Mouse (Mus musculus) layer of hippocampus, postnatal 36 days (tissue): ENCODE results near the gene Rps12. TPM values are rescaled to one million over a fixed set of nuclear protein-coding genes. Genes with fewer than 3 reads are reported as not detected.

Experiments used
- DNase-seq, 2 experiments: peaks; one replicate each; pipeline ENCODE4 v3.0.0; 2022
- total RNA-seq, 2 experiments: library from RNA; stranded (reverse); gene quantifications; 2 replicates each; pipeline ENCODE4 v1.2.3; 2021

Gene Rps12
- total RNA-seq, 2 experiments from 2014 or later = 226 to 229 TPM

DNA sequence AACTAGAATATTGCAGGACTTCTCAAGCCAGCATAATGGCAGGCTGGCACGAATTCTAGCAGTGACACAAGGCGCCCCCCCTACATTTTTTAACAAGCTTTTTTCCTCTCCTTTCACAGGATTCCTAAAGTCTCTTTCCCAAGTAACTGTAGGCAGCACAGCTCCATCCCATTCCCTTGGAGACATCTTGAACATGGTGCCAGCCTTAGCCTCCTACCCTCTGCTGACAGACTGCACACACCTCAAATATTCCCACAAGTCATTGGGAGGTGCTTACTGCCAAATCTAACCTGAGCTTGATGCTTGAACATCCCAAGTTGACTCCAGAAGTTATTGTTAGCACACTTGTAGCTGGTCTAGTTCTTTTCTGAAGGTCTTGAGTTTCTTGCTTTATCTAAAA lies 3.0 kb downstream of the Rps12 start:
- no peak for DNase-seq

- DNase-seq = no peak
These were observed 3.6 kb downstream of the Rps12 start for GRCm38 (mm10) chr10:23783493-23783884.

DNA sequence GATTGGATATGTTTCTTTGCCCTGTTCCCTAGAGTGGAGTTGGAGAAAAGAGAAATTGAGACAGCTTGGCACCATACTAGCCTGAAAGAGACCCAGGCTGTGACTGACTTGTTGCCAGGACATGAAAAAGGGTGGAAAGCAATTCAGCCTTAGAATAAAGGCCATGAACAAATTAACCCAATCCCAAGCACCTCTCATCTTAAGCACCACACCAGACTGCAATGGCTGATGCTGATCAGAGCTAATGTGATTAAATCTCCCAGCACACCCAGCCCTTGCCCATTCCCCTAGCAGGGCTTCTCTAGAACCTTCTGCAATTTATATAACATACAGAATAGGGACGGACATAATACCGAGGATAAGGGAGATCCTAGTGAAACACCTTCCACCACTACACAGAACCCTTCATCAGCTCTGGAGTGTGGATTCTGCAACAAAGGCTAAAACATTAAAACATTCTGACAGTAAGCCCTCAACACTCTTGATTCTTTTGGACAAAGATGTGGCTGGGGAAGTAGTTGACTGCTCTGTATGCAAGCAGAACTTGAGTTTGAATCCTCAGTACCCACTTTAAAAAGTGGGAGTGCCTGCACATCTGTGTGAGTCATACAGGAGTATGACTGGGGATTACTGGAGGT lies 4.1 kb downstream of the Rps12 start:
- no peak for DNase-seq

DNA sequence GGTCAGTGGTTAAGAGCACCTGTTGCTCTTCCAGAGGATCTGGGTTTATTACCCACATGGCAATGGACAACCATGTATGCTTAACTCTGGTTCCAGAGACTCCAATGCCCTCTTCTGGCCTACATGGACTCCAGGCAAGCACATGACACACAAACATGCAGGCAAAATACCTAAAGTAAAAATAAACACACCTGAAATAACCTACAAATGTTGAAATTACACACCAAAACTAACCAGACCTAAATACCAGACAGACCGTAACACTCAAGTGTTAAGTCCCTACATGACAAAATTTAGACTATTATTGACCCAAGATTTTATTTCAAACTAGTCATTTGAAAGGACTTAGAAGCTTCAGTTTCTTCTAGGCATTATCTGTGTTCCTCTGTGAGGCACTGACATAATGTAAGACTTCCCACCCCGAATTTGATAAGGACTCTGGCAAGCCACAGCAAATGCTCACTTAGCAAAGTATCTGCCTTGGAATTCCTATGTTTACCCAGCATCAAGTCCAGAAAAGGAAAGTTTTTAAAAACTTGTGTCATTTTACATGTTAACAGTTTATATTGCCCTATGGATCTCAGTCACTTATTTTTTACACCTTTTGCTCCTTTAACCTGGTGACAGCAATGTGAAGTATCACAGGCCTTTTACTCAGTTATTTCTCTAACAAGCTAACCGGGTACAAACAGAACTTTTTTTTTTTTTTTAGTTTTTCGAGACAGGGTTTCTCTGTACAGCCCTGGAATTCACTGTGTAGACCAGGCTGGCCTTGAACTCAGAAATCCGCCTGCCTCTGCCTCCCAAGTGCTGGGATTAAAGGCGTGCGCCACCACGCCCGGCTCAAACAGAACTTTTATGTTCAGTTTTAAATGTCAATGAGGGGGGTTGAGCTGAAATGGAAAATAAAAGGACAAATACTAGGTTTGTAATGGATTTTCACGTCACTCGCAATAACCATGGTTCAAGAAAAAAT lies 5.0 kb downstream of the Rps12 start:
- no peak for DNase-seq

DNA sequence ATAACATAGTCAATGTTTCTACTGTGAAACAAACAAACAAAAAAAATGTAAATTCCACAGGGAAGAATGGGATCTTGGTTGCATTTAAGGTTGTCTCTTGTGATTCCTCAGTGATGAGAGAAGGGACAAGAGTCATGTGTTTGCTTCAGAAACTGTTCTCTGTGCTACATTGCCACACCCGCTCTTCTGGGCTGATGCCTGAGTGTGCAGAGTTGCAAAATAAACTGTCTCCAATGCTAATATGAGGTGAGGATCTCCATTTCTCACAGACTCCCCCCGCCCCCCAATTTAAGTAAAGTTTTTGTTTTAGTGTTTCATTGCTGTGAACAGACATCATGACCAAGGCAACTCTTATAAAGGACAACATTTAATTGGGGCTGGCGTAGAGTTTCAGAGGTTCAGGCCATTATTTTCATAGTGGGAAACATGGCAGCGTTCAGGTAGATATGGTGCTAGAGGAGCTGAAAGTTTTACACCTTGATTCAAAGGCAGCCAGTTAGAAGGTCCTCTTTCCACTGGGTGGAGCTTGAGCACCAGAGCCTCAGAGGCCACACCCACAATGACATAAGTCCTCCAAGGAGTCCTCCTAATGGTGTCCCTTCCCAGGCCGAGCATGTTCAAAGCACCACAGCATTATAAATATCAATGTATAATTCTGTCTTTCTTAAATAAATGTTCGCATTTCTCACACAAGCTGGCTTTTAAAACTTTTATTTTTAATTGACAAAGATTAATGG lies 6.4 kb downstream of the Rps12 start:
- DNase-seq = no peak

DNA sequence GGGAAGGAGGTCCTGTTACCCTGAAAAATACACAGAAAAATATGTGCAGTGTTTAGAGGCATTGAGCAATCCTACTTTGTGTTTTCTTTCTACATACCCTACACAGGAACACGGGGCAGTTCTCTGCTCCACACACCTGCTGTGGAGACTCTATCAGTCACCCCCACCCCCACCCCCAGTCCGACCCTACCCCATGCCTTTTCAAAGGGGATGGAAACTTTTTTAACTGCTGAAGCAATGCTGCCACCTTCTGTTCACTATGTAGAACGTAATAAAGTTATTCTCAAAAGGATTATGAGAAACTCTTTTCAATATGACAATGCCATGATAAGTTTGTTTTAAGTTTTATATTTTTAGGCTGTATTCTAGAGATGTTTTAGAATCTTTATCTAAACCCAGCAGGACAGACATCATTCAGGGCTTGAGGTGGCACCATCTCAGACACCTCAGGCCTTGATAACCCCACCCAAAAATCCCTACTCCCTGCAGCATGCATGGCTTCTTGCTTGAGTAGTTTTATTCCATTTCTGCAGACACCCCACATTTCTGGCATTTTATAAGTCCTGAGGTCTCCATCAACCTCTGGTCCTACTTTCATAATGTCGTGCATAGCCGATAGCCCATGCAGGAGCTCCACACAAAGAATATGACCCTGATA lies 9.7 kb downstream of the Rps12 start:
- DNase-seq = no peak

DNA sequence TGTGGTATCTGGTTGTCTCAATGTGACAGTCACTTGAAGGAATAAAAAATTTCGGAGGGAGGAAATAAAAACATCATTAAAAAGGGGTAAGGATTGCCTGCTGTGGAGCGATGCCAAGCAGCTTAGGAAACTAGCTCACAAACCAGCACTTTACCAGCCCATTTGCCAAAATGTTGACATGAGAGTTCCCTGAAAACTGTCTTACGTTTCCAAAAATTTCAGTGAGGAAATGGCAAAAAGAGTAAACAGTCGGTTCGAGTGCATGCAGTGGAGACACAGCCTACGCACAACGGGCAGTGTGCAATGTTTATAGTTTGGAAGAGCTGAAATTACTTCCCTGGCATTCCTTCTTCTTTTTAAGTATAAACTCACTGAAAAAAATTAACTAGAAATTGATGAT lies 32.9 kb downstream of the Rps12 start:
- no peak for DNase-seq

Other genes starting within 250 kb of the Rps12 start
- 10 to 100 TPM; 26.2 to 26.6 TPM for gene Slc18b1, start 9.7 kb upstream of the Rps12 start, total RNA-seq
- under 1 TPM; 0.25 to 0.40 TPM for gene Vnn3, start 64.2 kb upstream of the Rps12 start, total RNA-seq
- under 1 TPM in 1 of 2 experiments, not detected in 1; 0.17 TPM for gene Vnn1, start 107.4 kb upstream of the Rps12 start, total RNA-seq
- gene Taar1, start 133.1 kb upstream of the Rps12 start, total RNA-seq = not detected
- gene Taar2, start 151.3 kb upstream of the Rps12 start, total RNA-seq = not detected
- gene Taar3, start 162.3 kb upstream of the Rps12 start, total RNA-seq = not detected
- not detected for gene Taar4, start 173.2 kb upstream of the Rps12 start, total RNA-seq
- not detected for gene Taar5, start 183.4 kb upstream of the Rps12 start, total RNA-seq
- not detected for gene Taar6, start 198.4 kb upstream of the Rps12 start, total RNA-seq
- gene Taar7a, start 206.2 kb upstream of the Rps12 start, total RNA-seq = not detected
- not detected for gene Taar7b, start 212.7 kb upstream of the Rps12 start, total RNA-seq
- gene Taar7d, start 239.9 kb upstream of the Rps12 start, total RNA-seq = not detected